Mouse (Mus musculus) skeletal muscle tissue, postnatal 0 days (tissue): ENCODE data around the gene Nln. TPM values are rescaled to one million over a fixed set of nuclear protein-coding genes. Genes with fewer than 3 reads are reported as not detected.

Experiments
- polyA plus RNA-seq: library from polyadenylated mRNA; unstranded; fragments of >200 nt; fragmentation: Nextera tagmentation; extraction: Ambion mirVana; gene quantifications from 2 replicates; pipeline ENCODE4 v1.2.1, GENCODE M21; 2015

The Nln gene
- 10.8 and 11.8 TPM in 2 replicates for polyA plus RNA-seq

GRCm38 (mm10) chr13:104109288-104109815, at the start of gene Nln, which contains the start of gene Sgtb:
Nln (minus strand) TSS chr13:104109614.
Sgtb (plus strand) TSS chr13:104109741.

Other genes with a start within 250 kb of the Nln start
- gene Erbin, start 189.1 kb downstream of the Nln start, polyA plus RNA-seq: 10.5 and 12.4 TPM in 2 replicates
- gene Sgtb, start 127 bp upstream of the Nln start, polyA plus RNA-seq: 2.0 and 2.3 TPM in 2 replicates
- 34.2 and 35.4 TPM in 2 replicates for gene Trappc13, start 68.9 kb upstream of the Nln start, polyA plus RNA-seq
- gene Trim23, start 69.2 kb upstream of the Nln start, polyA plus RNA-seq: 16.0 and 18.4 TPM in 2 replicates
- gene Cenpk, start 119.0 kb upstream of the Nln start, polyA plus RNA-seq: 15.5 and 16.5 TPM in 2 replicates
- 6.1 and 6.6 TPM in 2 replicates for gene Ppwd1, start 119.2 kb upstream of the Nln start, polyA plus RNA-seq
- gene Adamts6, start 178.2 kb upstream of the Nln start, polyA plus RNA-seq: 0.57 and 0.77 TPM in 2 replicates